Mouse (Mus musculus): ENCODE data around the gene Rnf43.

- TF ChIP-seq GATA1 (IDR thresholded peaks at IDR 0.05; ENCODE audit: borderline replicate concordance, low read length) (no peak), CTCF (IDR thresholded peaks at IDR 0.05; ENCODE audit: low read depth, low read length) (no peak), TAL1 (conservative IDR thresholded peaks at IDR 0.05; ENCODE audit: low read depth, low read length) (no peak)
These were observed 57.0 kb downstream of the Rnf43 start for GRCm38 (mm10) chr11:87719526-87719925.
